In genomic region chr6:125308921-125309320, GRCm38 (mm10) we compare ENCODE assay signal across 16 mouse cellular contexts. TPM values are rescaled to one million over a fixed set of nuclear protein-coding genes. Genes with fewer than 3 reads are reported as not detected.
A peak's percentile ranks its signal among the peaks of the same experiment; 100 is the strongest.
DNase-seq lines count a peak whose midpoint lies in the region; ATAC-seq and TF ChIP-seq lines count a peak whose summit lies in the region.
"Had no signal": no experiment of that assay in that cellular context is flagged by ENCODE, and none has a peak within 500 bp of the region (broad histone marks: within the 10 kb centered on the region; RNA-seq: fewer than 3 reads in every experiment).

No protein-coding gene starts in this region.

- in situ Hi-C loops in ES-E14 (cut with MboI; ENCODE audit: low sequenced_read_pairs in 2 of 2, unreplicated experiment in 2 of 2): no loop called here

- WGBS in heart, embryonic 15.5 days: 29% methylated on average over 13 of the region's 13 CpGs
- whole genome bisulfite sequencing in limb, embryonic 10.5 days: 7% methylated on average over 13 of the region's 13 CpGs

- peaks cover 26% of the 10 kb centered on the region for H3K4me1 ChIP-seq in heart, embryonic 15.5 days (replicated peaks)
- H3K4me1 ChIP-seq in ES-E14 (ENCODE audit: control insufficient read depth in 2 of 2, insufficient read depth in 2 of 2, low read length in 2 of 2, poor library complexity in 1 of 2): peaks cover 0 to 11% of the 10 kb centered on the region in 2 experiments; a peak in 2 of 4 replicates
- peaks cover 35% of the 10 kb centered on the region for H3K4me1 ChIP-seq in limb, embryonic 10.5 days

- no peaks in the 10 kb centered on the region for H3K9me3 ChIP-seq in heart, embryonic 15.5 days (replicated peaks)
- no peaks in the 10 kb centered on the region for H3K9me3 ChIP-seq in ES-E14 (ENCODE audit: control insufficient read depth, insufficient read depth, low read depth, low read length)
- no peaks in the 10 kb centered on the region for H3K9me3 ChIP-seq in limb, embryonic 10.5 days (replicated peaks)
- H3K9me3 ChIP-seq: liver, embryonic 13.5 days had no signal

- H3K4me2 ChIP-seq in heart, embryonic 15.5 days: peak overlapping the region; percentile 20; the same call in 1 of the 2 replicates
- H3K4me2 ChIP-seq: liver, embryonic 13.5 days had no signal

- no peak overlapping the region for H3K9ac ChIP-seq in heart, embryonic 15.5 days
- no peak overlapping the region; the same call in 1 of the 2 replicates for H3K9ac ChIP-seq in ES-E14 (ENCODE audit: insufficient read depth, low read depth, low read length, poor library complexity, severe bottlenecking)
- H3K9ac ChIP-seq: liver, embryonic 13.5 days had no signal

- H3K27ac ChIP-seq in heart, embryonic 15.5 days: no peak overlapping the region
- no peak overlapping the region for H3K27ac ChIP-seq in ES-E14 (ENCODE audit: insufficient read depth, low read depth, low read length, poor library complexity, severe bottlenecking)
- peak overlapping the region; percentile 66 for H3K27ac ChIP-seq in limb, embryonic 10.5 days
- H3K27ac ChIP-seq: liver, embryonic 13.5 days had no signal

- H3K27me3 ChIP-seq in heart, embryonic 15.5 days: no peaks in the 10 kb centered on the region
- H3K27me3 ChIP-seq in limb, embryonic 10.5 days (ENCODE audit: low read depth, poor library complexity, severe bottlenecking): no peaks in the 10 kb centered on the region

- H3K36me3 ChIP-seq in heart, embryonic 15.5 days: peaks cover 31% of the 10 kb centered on the region
- no peaks in the 10 kb centered on the region for H3K36me3 ChIP-seq in ES-E14 (ENCODE audit: control insufficient read depth, insufficient read depth, low read length, poor library complexity, severe bottlenecking)
- peaks cover 57% of the 10 kb centered on the region for H3K36me3 ChIP-seq in limb, embryonic 10.5 days

- ATAC-seq in heart, embryonic 15.5 days (replicated peaks; ENCODE audit: insufficient number of reproducible peaks, insufficient read depth, low FRiP score, low read depth): no peak
- ATAC-seq: activated CD4-positive, CD25-positive, alpha-beta regulatory T cell, adult 4 months had no signal

- intact Hi-C loops in heart, postnatal 14 days (cut with DNase I): no loop called here

- no peak for DNase-seq in heart, postnatal 14 days
- peak; percentile 63 for DNase-seq in ES-E14 (ENCODE audit: low read depth, low spot score)
- peak; percentile 49 for DNase-seq in embryo, embryonic 9.5 days (ENCODE audit: extremely low spot score)
- DNase-seq in limb, embryonic 10.5 days (ENCODE audit: low spot score): peak; percentile 62
- no peak for DNase-seq in adrenal gland, adult 2 months
- DNase-seq in urinary bladder, postnatal 36 days (ENCODE audit: low spot score in 2 of 2): no peak
- DNase-seq in lung, adult 18-20 months: no peak
- DNase-seq: liver, embryonic 13.5 days; thymus, adult 18-20 months had no signal

- H3K4me3 ChIP-seq in heart, embryonic 15.5 days: no peak overlapping the region
- peak overlapping the region; percentile 14 to 34; a peak in 2 of 4 replicates for H3K4me3 ChIP-seq in ES-E14 (ENCODE audit: insufficient read depth in 1 of 2, low read depth in 1 of 2, low read length in 2 of 2, poor library complexity in 1 of 2, severe bottlenecking in 1 of 2)
- H3K4me3 ChIP-seq in limb, embryonic 10.5 days: 0 out of 2 replicates have a peak overlapping the region, but pooled peaks have one; percentile 13
- H3K4me3 ChIP-seq: liver, embryonic 13.5 days; megakaryocyte, embryonic 14.5 days had no signal

TF ChIP-seq in ES-E14, 5 proteins besides CTCF, POLR2A, EP300 and RAD21:
- no peak for TF ChIP-seq ZNF384 (IDR thresholded peaks at IDR 0.05; ENCODE audit: low read depth, low read length)
- TF ChIP-seq HCFC1 (IDR thresholded peaks at IDR 0.05; ENCODE audit: borderline replicate concordance, insufficient read depth, low read length): no peak
- TF ChIP-seq MAFK (IDR thresholded peaks at IDR 0.05; ENCODE audit: insufficient read depth, low read depth, low read length): no peak
- TF ChIP-seq ZC3H11A (IDR thresholded peaks at IDR 0.05; ENCODE audit: borderline replicate concordance, low read depth, low read length): no peak
- TF ChIP-seq CHD2 (IDR thresholded peaks at IDR 0.05; ENCODE audit: low read depth, low read length): no peak

RNA-seq across cellular contexts. Expression of gene Ltbr, which starts 4.8 kb away (rescaled TPM):
- 37.8 and 48.4 TPM in 2 replicates for polyA plus RNA-seq in heart, embryonic 15.5 days (2015; fragmentation: Nextera tagmentation; extraction: Ambion mirVana)
- total RNA-seq in heart, postnatal 14 days (2021): 10 to 100 TPM; 34.6 to 36.0 TPM
- 8.7 and 14.3 TPM in 2 replicates for total RNA-seq in ES-E14 (2012; rRNA removed)
- 34.3 and 41.5 TPM in 2 replicates for polyA plus RNA-seq in limb, embryonic 10.5 days (2016; fragmentation: Nextera tagmentation; extraction: Ambion mirVana)
- 10 to 100 TPM; 75.1 to 78.7 TPM for total RNA-seq in adrenal gland, adult 2 months (2021)
- polyA plus RNA-seq in adrenal gland, adult 2 months (2012; rRNA removed): 179 and 206 TPM in 2 replicates
- total RNA-seq: CH12.LX had no signal
- polyA plus RNA-seq: activated CD4-positive, CD25-positive, alpha-beta regulatory T cell, adult 4 months had no signal

RNA-seq across cellular contexts. Expression of gene Scnn1a, which starts 11.5 kb away (rescaled TPM):
- polyA plus RNA-seq in heart, embryonic 15.5 days (2015; fragmentation: Nextera tagmentation; extraction: Ambion mirVana): 0.81 and 2.8 TPM in 2 replicates
- 1 to 10 TPM in 1 of 2 experiments, under 1 TPM in 1; 1.00 to 1.1 TPM for total RNA-seq in heart, postnatal 14 days (2021)
- total RNA-seq in ES-E14 (2012; rRNA removed): 0.11 and 0.31 TPM in 2 replicates
- polyA plus RNA-seq in limb, embryonic 10.5 days (2016; fragmentation: Nextera tagmentation; extraction: Ambion mirVana): 1.0 and 1.6 TPM in 2 replicates
- total RNA-seq in adrenal gland, adult 2 months (2021): 1 to 10 TPM; 1.2 to 1.7 TPM
- polyA plus RNA-seq in adrenal gland, adult 2 months (2012; rRNA removed): 1.9 and 2.5 TPM in 2 replicates
- total RNA-seq: CH12.LX had no signal
- polyA plus RNA-seq: activated CD4-positive, CD25-positive, alpha-beta regulatory T cell, adult 4 months had no signal

RNA-seq across cellular contexts. Expression of gene Tuba3a, which starts 23.1 kb away (rescaled TPM):
- polyA plus RNA-seq in heart, embryonic 15.5 days (2015; fragmentation: Nextera tagmentation; extraction: Ambion mirVana): 0.11 TPM in 1 of 2 replicates, not detected in the other
- not detected for total RNA-seq in heart, postnatal 14 days (2021)
- 53.3 and 84.8 TPM in 2 replicates for total RNA-seq in ES-E14 (2012; rRNA removed)
- 0.10 and 0.21 TPM in 2 replicates for polyA plus RNA-seq in limb, embryonic 10.5 days (2016; fragmentation: Nextera tagmentation; extraction: Ambion mirVana)
- total RNA-seq in adrenal gland, adult 2 months (2021): not detected
- not detected in 2 replicates for polyA plus RNA-seq in adrenal gland, adult 2 months (2012; rRNA removed)
- total RNA-seq: CH12.LX; gastrocnemius, adult 18-20 months; hematopoietic stem cell, adult 5-6 weeks had no signal
- polyA plus RNA-seq: liver, embryonic 13.5 days; spleen, adult 2 months had no signal

RNA-seq across cellular contexts. Expression of gene Tnfrsf1a, which starts 40.2 kb away (rescaled TPM):
- polyA plus RNA-seq in heart, embryonic 15.5 days (2015; fragmentation: Nextera tagmentation; extraction: Ambion mirVana): 42.8 and 56.4 TPM in 2 replicates
- total RNA-seq in heart, postnatal 14 days (2021): 10 to 100 TPM; 63.4 to 70.7 TPM
- total RNA-seq in ES-E14 (2012; rRNA removed): 6.1 and 7.7 TPM in 2 replicates
- 41.8 and 43.6 TPM in 2 replicates for polyA plus RNA-seq in limb, embryonic 10.5 days (2016; fragmentation: Nextera tagmentation; extraction: Ambion mirVana)
- 100 to 1,000 TPM; 208 to 308 TPM for total RNA-seq in adrenal gland, adult 2 months (2021)
- 284 and 368 TPM in 2 replicates for polyA plus RNA-seq in adrenal gland, adult 2 months (2012; rRNA removed)

Comparison
In these comparisons a context has a peak if more than half of its experiments do, and no peak if none do; other contexts are left out.
1. DNase-seq: peak in ES-E14 (single experiment), embryo, embryonic 9.5 days (single experiment) and limb, embryonic 10.5 days (single experiment); none in heart, postnatal 14 days (0 of 2), adrenal gland, adult 2 months (single experiment), urinary bladder, postnatal 36 days (0 of 2) and lung, adult 18-20 months (0 of 2).
2. RNA of gene Tuba3a, which starts 23.1 kb away (total RNA-seq): 53.3 to 84.8 TPM in ES-E14; not detected in heart, postnatal 14 days and not detected in adrenal gland, adult 2 months; every median in the first group is over 10 times any median in the second.